Mouse (Mus musculus) CD4-positive, CD25-positive, alpha-beta regulatory T cell, adult 2 months (primary cell): Measurements from ENCODE around the gene Spaca9.
A peak's percentile ranks its signal among the peaks of the same experiment; 100 is the strongest.

ENCODE experiments used
- DNase-seq: peaks from one replicate; pipeline ENCODE4 v3.0.0-alpha.2; 2012; ENCODE audit warnings: low read depth, low spot score

The Spaca9 gene

GRCm38 (mm10) chr2:28699361-28700335 lies at the start of gene Spaca9, which contains the start of gene Ak8:
Gene Spaca9 (minus strand): TSS chr2:28699727.
Gene Ak8 (plus strand): TSS chr2:28700164.
- DNase-seq, result peak; percentile 39

- DNase-seq, result no peak
Measured at GRCm38 (mm10) chr2:28747705-28748104, 48.2 kb upstream of the Spaca9 start.

- DNase-seq, result no peak
Measured at GRCm38 (mm10) chr2:28746682-28747332, 47.3 kb upstream of the Spaca9 start.

GRCm38 (mm10) chr2:28742701-28743100 lies 43.2 kb upstream of the Spaca9 start:
- no peak for DNase-seq

GRCm38 (mm10) chr2:28740159-28740558 lies 40.6 kb upstream of the Spaca9 start:
- DNase-seq, result no peak

GRCm38 (mm10) chr2:28737112-28737511 lies 37.6 kb upstream of the Spaca9 start:
- DNase-seq, result no peak

GRCm38 (mm10) chr2:28730676-28731075 lies 31.1 kb upstream of the Spaca9 start:
- DNase-seq, result no peak

GRCm38 (mm10) chr2:28727786-28728404 lies 28.4 kb upstream of the Spaca9 start:
- DNase-seq, result no peak

GRCm38 (mm10) chr2:28723912-28724311 lies 24.4 kb upstream of the Spaca9 start:
- DNase-seq, result no peak

- no peak for DNase-seq
Measured at GRCm38 (mm10) chr2:28722419-28722818, 22.9 kb upstream of the Spaca9 start.

- DNase-seq, result no peak
Measured at GRCm38 (mm10) chr2:28713036-28713435, 13.5 kb upstream of the Spaca9 start.

- no peak for DNase-seq
Measured at GRCm38 (mm10) chr2:28706787-28707186, 7.3 kb upstream of the Spaca9 start.

- no peak for DNase-seq
Measured at GRCm38 (mm10) chr2:28706106-28706636, 6.6 kb upstream of the Spaca9 start.

GRCm38 (mm10) chr2:28701646-28702262 lies 2.2 kb upstream of the Spaca9 start:
- no peak for DNase-seq

GRCm38 (mm10) chr2:28698566-28698965 lies 961 bp downstream of the Spaca9 start:
- no peak for DNase-seq

GRCm38 (mm10) chr2:28692692-28693091 lies 6.8 kb downstream of the Spaca9 start:
- DNase-seq, result no peak

GRCm38 (mm10) chr2:28688431-28688830 lies 11.1 kb downstream of the Spaca9 start:
- DNase-seq, result peak; percentile 42

GRCm38 (mm10) chr2:28685895-28686294 lies 13.6 kb downstream of the Spaca9 start:
- DNase-seq, result no peak

GRCm38 (mm10) chr2:28681718-28682117 lies 17.8 kb downstream of the Spaca9 start:
- no peak for DNase-seq

- peak; percentile 21 for DNase-seq
Measured at GRCm38 (mm10) chr2:28680710-28681109, 18.8 kb downstream of the Spaca9 start.

GRCm38 (mm10) chr2:28676005-28676404 lies 23.5 kb downstream of the Spaca9 start:
- no peak for DNase-seq
